Comparison of ENCODE assay signal across 16 mouse cellular contexts in the genomic region with DNA sequence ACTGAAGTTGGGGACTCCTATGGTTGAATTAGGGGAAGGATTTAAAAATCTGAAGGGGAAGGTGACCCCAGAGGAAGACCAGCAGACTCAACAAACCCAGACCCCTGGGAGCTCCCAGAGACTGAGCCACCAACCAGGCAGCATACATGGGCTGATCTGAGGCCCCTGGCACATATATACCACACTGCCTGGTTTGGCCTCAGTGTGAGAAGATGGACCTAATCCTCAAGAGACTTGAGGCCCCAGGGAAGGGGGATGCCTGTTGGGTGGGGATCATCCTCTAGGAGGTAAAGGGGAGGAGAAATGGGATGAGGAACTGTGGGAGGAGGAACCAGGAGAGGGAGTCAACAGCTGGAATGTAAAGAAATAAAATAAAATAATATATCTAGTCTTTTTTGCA.
"Had no signal": no experiment of that assay in that cellular context is flagged by ENCODE, and none has a peak within 500 bp of the region (broad histone marks: within the 10 kb centered on the region; RNA-seq: fewer than 3 reads in every experiment).

No protein-coding gene starts in this region.

- DNase-seq: heart, postnatal 10 days; heart, postnatal 14 days; heart, postnatal 36 days; heart, postnatal 4 days; kidney, adult 11 months; kidney, adult 18-20 months; kidney, adult 2 months; kidney, adult 8-10 months; kidney, adult 9 months; kidney, postnatal 10 days; kidney, postnatal 14 days; kidney, postnatal 25 days; kidney, postnatal 36 days; kidney, postnatal 4 days; layer of hippocampus, adult 9-11 months; layer of hippocampus, postnatal 36 days had no signal
